Mouse (Mus musculus) frontal cortex, postnatal 25 days (tissue): ENCODE measurements around the gene Jag2.
A peak's percentile ranks its signal among the peaks of the same experiment; 100 is the strongest.

Experiments
- DNase-seq, 2 experiments: peaks; one replicate each; pipeline ENCODE4 v3.0.0; 2022; ENCODE audit warnings: low spot score in 2 of 2

Gene Jag2

GRCm38 (mm10) chr12:112941156-112941775 is 11.7 kb upstream of the Jag2 start:
- DNase-seq = no peak

- no peak for DNase-seq
Observed at GRCm38 (mm10) chr12:112940710-112941109, 11.1 kb upstream of the Jag2 start.

GRCm38 (mm10) chr12:112940238-112940637 is 10.7 kb upstream of the Jag2 start:
- no peak for DNase-seq

- DNase-seq = no peak
Observed at GRCm38 (mm10) chr12:112938873-112939565, 9.4 kb upstream of the Jag2 start.

GRCm38 (mm10) chr12:112938366-112938765 is 8.8 kb upstream of the Jag2 start:
- no peak for DNase-seq

GRCm38 (mm10) chr12:112937906-112938305 is 8.3 kb upstream of the Jag2 start:
- DNase-seq = no peak

- no peak for DNase-seq
Observed at GRCm38 (mm10) chr12:112932647-112933046, 3.1 kb upstream of the Jag2 start.

- peak; percentile 42 to 59 for DNase-seq
Observed at GRCm38 (mm10) chr12:112928401-112929241, 955 bp downstream of the Jag2 start.

GRCm38 (mm10) chr12:112927265-112927664 is 2.3 kb downstream of the Jag2 start:
- no peak for DNase-seq

- DNase-seq = no peak
Observed at GRCm38 (mm10) chr12:112925950-112926349, 3.6 kb downstream of the Jag2 start.

- DNase-seq = no peak
Observed at GRCm38 (mm10) chr12:112922541-112922940, 7.0 kb downstream of the Jag2 start.

- DNase-seq = no peak
Observed at GRCm38 (mm10) chr12:112921518-112921917, 8.1 kb downstream of the Jag2 start.

- DNase-seq = no peak
Observed at GRCm38 (mm10) chr12:112917906-112918305, 11.7 kb downstream of the Jag2 start.

- DNase-seq = no peak
Observed at GRCm38 (mm10) chr12:112917486-112917885, 12.1 kb downstream of the Jag2 start.

- DNase-seq = no peak
Observed at GRCm38 (mm10) chr12:112916698-112917400, 12.7 kb downstream of the Jag2 start.

GRCm38 (mm10) chr12:112915587-112915986 is 14.0 kb downstream of the Jag2 start:
- DNase-seq = no peak

- DNase-seq = no peak
Observed at GRCm38 (mm10) chr12:112914527-112914926, 15.0 kb downstream of the Jag2 start.

- no peak for DNase-seq
Observed at GRCm38 (mm10) chr12:112912951-112913745, 16.4 kb downstream of the Jag2 start.

- DNase-seq = no peak
Observed at GRCm38 (mm10) chr12:112911701-112912100, 17.9 kb downstream of the Jag2 start.

GRCm38 (mm10) chr12:112908991-112909390 is 20.6 kb downstream of the Jag2 start:
- no peak for DNase-seq

- DNase-seq = no peak
Observed at GRCm38 (mm10) chr12:112905001-112905400, 24.6 kb downstream of the Jag2 start.
